Mouse (Mus musculus) mesoderm, embryonic 11.5 days (tissue): Measurements from ENCODE around the gene Muc1.

Experiments
- DNase-seq: peaks from one replicate; pipeline ENCODE4 v3.0.0-alpha.2; 2012; ENCODE audit warnings: low read depth, low spot score

Muc1 gene

DNA sequence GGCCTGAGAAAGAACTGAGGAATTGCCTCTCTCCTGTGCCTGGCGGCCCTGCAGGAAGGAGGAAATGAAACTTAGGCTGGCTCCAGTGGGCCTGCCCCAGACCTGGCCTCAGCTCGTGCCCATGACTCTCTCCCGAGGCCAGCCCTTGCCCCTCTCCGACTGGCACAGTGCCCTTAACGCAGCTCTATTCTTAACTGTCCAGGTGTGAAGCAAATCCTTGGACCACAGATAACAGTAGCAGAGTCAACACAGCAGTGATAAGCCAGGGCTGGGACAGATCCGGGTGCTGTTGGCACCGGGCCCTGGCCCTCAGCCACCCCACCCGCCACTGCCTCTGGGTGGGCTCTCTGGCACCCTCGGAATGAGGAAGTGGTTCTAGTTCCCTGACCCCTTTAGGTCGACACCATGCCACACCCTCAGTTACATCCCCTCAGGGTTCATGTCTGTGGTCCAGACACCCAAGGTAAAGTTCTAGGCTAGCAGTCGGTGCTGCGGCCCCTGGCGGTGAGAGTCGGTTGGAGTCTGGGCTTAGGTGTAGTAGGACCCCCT is 4.8 kb downstream of the Muc1 start:
- DNase-seq = no peak

DNA sequence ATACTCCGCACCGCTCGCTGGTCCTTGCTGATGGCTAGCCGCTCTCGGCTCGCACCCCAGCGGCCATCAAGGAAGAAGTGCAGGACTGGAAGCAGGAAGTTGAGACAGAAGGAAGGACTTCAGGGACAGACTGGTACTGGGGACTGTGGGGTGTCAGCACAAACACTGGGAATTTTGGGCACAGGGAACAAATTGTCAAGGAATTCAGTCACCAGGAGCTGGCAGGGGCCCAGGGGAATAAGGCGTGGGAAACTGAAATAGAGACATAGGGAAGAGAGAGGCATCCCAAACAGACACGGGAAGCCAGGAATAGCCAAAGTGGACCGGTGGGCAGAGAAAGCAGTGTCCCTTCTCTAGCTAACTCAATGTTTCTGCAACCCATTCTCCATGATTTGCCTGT is 7.7 kb downstream of the Muc1 start:
- no peak for DNase-seq

DNA sequence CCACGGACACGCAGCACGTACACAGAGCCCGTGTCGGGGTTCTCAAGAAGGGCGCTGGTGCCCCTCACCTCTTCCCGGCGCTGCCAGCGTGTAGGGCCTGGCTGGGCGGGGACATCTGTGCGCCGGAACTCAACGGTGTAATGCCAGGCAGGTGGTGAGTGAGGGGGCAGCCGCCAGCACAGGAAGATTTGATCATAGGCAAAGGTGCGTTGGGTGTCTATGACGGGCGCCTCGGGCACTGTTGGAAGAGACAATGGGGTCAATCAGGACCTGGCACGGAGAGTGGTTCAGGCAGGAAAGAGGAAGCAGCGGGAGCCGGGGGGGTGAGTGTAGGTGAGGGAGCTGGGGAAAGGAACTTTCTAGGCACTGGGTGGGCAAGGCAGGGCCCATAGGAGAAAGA is 8.8 kb downstream of the Muc1 start:
- DNase-seq = no peak

DNA sequence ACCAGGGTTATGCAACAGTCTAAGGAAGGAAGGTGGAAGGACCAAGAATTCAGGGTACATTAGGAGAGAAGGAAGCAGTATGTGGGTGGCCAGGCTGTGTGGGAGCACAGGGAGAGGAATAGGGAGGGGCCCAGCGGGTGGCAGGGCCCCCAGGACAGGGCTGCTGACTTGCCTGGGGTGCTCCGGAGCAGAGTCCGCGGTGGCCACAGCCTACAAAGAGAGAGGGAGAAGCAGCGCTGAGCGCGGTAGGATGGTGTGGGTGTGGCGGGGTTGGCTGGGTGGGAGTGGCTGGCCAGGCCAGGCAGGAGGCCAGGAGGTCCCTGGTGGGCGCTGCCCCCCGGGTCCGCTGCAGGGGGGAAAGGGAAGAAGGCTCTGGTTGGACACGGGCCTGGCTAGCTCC is 9.6 kb downstream of the Muc1 start:
- DNase-seq = no peak

DNA sequence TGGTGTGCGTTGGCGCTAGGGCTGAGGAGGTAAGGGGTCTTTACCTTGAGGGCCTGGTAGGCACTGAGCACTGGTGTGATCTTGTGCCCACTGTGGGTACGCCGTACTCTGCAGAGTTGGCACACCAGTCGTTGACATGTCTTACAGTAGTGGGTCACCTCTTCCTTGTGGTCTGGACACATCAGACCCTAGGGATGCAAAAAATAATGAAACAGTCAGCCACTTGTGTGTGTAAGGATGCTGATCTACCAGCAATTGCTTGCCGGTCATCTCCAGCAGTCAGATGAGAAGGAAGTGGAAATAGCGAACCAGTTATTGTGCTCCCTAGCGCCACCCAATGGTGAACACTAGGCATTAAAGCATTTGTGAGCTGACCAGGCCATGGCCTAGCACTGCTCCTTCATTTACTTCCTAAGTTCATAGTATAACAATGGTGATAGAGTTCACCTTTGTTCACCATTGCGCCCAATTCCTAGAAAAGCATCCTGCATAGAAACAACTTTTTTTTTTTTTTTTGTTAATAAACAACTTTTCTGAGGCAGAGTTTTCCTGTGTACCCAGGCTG is 13.6 kb downstream of the Muc1 start:
- DNase-seq = peak; percentile 70

DNA sequence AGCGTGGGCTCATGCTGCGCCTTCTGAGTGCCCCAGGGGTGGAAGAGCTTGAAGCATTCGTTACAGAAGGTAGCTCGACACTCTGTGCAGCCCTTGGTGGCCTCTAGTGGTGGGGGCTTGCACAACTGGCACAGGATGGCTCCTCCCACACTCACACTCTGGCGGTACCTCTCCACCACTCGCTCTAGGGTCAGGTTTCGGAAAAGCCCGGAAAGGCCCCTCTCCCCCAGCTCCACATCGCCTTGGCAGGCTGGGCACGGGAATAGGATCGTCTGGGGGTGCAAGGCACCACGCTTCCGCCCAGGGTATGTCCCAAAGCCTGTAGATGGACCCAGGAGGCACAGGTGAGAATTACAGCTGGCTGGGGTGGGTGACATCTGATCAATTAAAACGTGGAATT is 14.8 kb downstream of the Muc1 start:
- DNase-seq = peak; percentile 69

DNA sequence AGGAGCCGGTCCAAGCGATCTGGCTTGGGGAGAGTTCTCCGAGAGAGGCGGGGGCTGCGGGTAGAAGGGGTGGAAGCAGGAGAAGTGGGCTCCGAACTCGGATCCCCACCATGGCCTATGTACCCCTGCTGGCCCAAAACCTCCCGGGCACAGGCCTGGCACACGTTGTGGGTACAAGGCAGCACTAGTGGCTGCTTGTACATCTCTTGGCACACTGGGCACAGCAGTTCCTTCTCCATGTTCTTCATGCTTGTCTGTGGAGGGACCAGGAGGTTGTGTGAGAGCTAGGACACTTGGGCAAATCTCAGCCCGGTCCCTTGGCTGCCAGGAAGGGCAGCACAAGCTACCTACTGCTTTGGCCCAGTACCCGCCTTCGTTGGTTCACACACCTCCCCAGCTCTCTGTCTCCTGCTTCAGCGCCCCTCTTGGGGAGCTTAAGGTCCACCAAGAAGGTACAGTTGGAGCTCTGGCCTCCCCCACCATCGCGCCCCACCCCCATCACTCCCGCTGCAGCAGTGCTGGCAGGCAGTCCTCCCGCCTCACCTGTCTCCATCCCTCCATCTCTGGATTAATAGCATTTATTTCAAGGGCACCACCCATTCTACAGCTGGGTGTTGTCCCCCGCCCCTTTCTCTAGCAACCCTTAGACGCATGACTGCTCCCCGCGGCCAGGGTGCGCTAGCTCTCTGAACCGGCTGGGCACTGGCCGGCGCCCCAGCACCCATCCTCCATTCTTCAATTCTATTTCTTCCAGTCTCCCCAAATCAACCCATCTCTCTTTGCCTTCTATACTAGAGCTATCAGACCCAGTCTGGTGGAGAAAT is 15.5 kb downstream of the Muc1 start:
- no peak for DNase-seq

DNA sequence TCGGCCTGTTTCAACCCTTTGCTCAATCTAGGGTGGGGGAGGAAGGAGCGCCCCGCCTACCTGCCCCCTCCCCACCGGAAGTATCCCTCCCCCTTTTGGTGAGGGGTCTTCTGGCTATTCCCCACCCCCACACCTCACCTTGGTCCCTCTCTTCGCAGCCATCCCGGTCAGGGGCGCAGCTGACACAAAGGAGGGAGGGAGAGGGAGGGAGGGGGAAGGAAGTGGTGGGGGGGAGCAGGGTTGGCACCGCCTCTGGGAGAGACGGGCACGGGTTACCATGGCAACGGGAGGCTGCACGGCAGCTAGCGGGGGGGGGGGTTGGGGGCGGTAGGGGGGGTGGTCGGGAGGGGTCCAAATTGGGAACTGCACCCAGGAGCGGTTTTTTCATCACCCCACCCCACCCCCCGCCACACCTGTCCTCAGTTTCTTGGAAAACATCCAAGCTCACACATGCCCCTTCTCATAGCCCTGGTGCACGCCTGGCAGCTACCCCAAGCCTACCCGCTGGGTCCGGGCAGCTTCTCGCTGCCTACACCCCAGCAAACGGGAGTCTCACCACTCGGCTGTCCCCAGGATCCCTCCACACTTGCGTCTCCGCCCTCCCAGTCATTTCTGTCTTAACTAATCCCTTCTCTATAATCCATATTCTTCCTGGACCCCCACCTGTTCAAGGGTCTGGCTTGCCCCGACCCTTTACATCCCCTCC is 16.3 kb downstream of the Muc1 start:
- DNase-seq = no peak

- DNase-seq = no peak
Observed at GRCm38 (mm10) chr3:89245688-89246171, 16.9 kb downstream of the Muc1 start, which contains the start of gene Krtcap2. Gene Krtcap2, plus strand, starts transcription at chr3:89245966.

GRCm38 (mm10) chr3:89246261-89247100 is 17.6 kb downstream of the Muc1 start, which contains the start of gene Trim46:
Gene Trim46, minus strand, starts transcription at chr3:89246309.
- peak; percentile 94 for DNase-seq

DNA sequence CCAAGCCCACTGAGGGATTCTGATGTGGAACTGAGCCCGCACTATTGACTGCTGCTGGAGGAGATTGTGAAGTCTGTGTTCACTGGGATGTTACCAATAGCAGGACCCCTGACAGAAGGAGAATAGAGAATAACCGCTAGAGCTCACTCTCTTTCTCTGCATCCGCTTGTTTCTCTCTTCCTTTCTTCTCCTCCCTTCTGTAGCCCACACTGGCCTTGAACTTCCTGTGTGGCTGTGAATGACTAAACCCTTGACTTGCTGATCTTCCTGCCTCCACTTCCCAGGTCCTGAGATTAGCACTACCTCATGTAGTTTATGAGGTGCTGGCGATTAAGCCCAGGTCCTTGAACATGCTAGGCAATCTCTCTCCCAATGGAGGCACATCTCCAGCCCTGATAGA is 18.6 kb downstream of the Muc1 start:
- DNase-seq = no peak

- DNase-seq = no peak
Observed at GRCm38 (mm10) chr3:89250435-89251040, 21.7 kb downstream of the Muc1 start.

- DNase-seq = peak; percentile 62
Observed at GRCm38 (mm10) chr3:89251365-89251895, 22.6 kb downstream of the Muc1 start.

GRCm38 (mm10) chr3:89254994-89255393 is 26.1 kb downstream of the Muc1 start:
- DNase-seq = no peak

DNA sequence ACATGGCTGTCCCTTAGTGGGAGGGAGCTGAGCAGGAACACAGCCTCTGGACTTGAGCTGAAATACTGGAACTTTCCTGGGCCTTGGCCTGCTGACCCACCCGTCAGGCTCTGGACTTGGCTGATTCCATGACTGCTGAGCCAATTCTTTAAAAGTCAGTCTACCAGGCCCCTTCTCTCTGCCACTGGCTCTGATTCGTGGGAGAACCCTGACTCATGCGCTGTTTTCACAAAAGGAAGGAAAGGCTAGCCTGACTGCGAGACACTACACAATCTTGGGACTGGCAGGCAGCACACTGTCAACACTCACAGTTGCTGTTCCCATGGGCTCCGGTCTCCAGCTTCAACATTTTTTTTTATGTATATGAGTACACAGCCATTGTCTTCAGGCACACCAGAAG is 27.3 kb downstream of the Muc1 start:
- no peak for DNase-seq

GRCm38 (mm10) chr3:89259076-89259475 is 30.2 kb downstream of the Muc1 start, which contains the start of gene Dpm3:
Gene Dpm3, plus strand, starts transcription at chr3:89259358.
- no peak for DNase-seq

GRCm38 (mm10) chr3:89260211-89260610 is 31.4 kb downstream of the Muc1 start:
- DNase-seq = no peak

- no peak for DNase-seq
Observed at GRCm38 (mm10) chr3:89262417-89262816, 33.6 kb downstream of the Muc1 start.

DNA sequence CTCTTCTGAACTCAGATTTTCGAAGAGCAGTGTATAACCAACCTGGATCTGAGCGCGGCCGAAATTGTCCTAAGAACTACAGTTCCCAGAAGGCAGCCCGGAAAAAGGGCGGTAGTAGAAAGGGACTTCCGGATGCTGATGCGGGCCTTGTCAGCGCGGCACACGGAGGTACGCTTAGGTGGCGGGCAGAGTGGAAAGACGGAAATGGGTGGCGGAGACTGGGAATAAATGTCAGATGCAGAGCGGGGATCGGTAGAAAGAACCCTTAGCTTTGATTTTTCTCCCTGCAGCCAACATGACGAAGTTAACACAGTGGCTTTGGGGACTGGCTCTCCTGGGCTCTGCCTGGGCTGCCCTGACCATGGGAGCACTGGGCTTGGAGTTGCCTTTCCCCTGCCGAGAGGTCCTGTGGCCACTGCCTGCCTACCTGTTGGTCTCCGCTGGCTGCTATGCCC is 37.6 kb downstream of the Muc1 start:
- peak; percentile 82 for DNase-seq

GRCm38 (mm10) chr3:89268916-89269315 is 40.1 kb downstream of the Muc1 start:
- no peak for DNase-seq
